Mouse (Mus musculus): ENCODE measurements around the gene Vipr1. TPM values are rescaled to one million over a fixed set of nuclear protein-coding genes. Genes with fewer than 3 reads are reported as not detected.
A peak's percentile ranks its signal among the peaks of the same experiment; 100 is the strongest.

Vipr1 gene
- polyA plus RNA-seq, 1 experiment from 2014 or later, result 0.40 TPM

DNA sequence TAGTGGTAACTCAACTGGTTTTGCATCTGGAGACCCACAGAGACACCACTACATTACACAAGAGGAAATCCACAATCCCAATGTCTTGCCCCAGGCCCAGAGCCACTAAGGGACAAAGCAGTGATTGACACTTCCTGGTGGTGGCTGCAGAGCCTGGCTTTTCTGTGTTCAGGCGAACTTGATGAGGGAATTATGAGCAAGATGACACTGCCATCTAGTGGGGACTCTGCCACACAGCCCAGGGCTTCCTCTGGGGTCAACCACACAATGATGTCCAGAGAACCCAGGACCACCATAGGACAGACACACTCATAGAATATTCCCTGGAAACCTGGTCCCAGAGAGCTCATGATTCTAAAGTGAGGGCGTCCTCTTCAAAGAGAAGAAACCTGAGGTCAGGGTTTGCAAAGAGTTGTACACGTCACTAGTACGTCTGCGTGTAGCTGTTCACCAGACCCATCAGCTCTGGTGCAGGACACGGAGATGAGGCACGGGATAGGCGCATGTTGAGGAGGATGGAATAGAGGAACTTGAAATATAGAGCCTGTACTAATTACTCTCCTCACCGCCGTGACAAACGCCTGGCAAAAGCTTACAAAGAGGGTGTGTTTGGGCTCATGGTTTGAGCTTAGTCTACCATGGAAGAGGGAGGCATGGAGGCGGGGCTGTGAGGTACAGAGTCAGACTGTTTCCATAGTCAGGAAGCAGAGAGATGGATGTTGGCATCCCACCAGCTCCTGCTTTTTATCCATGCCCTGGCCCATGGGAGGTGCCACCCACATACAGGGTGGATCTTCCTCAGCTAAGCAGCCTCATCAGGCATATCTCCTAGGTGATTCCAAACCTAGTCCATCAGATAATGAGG lies 36.9 kb upstream of the Vipr1 start:
- WGBS, result 57% methylated on average over 12 of the region's 12 CpGs
- no peak overlapping the region for H3K9ac ChIP-seq
- no peak overlapping the region for H3K27ac ChIP-seq
- ATAC-seq (ENCODE audit: low FRiP score) (peak; percentile 82), DNase-seq (ENCODE audit: low spot score) (peak; percentile 87)
- no peaks in the 10 kb centered on the region for H3K36me3 ChIP-seq (replicated peaks; ENCODE audit: control insufficient read depth, insufficient read depth)
- no peaks in the 10 kb centered on the region; the same call in 1 of the 2 replicates for H3K4me1 ChIP-seq (replicated peaks; ENCODE audit: control insufficient read depth, insufficient read depth, low read length)
- H3K27me3 ChIP-seq (ENCODE audit: control insufficient read depth, insufficient read depth, low read length), result no peaks in the 10 kb centered on the region
- H3K4me3 ChIP-seq (replicated peaks; ENCODE audit: low read length), result no peak overlapping the region
- no peaks in the 10 kb centered on the region for H3K9me3 ChIP-seq (ENCODE audit: control insufficient read depth, low read length)
- no peak overlapping the region for H3K4me2 ChIP-seq (replicated peaks)

DNA sequence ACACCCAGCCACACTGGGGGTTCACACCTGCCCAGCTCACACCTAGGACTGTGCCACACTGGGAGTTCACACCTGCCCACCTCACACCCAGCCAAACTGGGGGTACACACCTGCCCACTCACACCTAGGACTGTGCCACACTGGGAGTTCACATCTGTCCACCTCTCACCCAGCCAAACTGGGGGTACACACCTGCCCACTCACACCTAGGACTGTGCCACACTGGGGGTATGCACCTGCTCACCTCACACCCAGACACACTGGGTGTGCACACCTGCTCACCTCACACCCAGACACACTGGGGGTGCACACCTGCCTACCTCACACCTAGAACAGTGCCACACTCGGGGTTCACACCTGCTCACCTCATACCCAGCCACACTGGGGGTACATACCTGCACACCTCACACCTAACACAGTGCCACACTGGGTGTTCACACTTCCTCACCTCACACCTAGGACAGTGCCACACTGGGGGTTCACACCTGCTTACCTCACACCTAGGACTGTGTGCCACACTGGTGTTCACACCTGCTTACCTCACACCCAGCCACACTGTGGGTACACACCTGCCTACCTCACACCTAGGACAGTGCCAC lies 35.9 kb upstream of the Vipr1 start:
- Histone ChIP-seq H3K4me3 (replicated peaks; ENCODE audit: low read length) (no peak overlapping the region), H3K9ac (no peak overlapping the region), H3K9me3 (ENCODE audit: control insufficient read depth, low read length) (no peaks in the 10 kb centered on the region), H3K4me1 (replicated peaks; ENCODE audit: control insufficient read depth, insufficient read depth, low read length) (no peaks in the 10 kb centered on the region; the same call in 1 of the 2 replicates), H3K27ac (no peak overlapping the region), H3K36me3 (replicated peaks; ENCODE audit: control insufficient read depth, insufficient read depth) (no peaks in the 10 kb centered on the region), H3K27me3 (ENCODE audit: control insufficient read depth, insufficient read depth, low read length) (no peaks in the 10 kb centered on the region), H3K4me2 (replicated peaks) (no peak overlapping the region)
- 59% methylated on average over 1 of the region's 1 CpGs for WGBS
- ATAC-seq (ENCODE audit: low FRiP score) (peak; percentile 36; the same call in 1 of the 2 replicates), DNase-seq (ENCODE audit: low spot score) (no peak)

DNA sequence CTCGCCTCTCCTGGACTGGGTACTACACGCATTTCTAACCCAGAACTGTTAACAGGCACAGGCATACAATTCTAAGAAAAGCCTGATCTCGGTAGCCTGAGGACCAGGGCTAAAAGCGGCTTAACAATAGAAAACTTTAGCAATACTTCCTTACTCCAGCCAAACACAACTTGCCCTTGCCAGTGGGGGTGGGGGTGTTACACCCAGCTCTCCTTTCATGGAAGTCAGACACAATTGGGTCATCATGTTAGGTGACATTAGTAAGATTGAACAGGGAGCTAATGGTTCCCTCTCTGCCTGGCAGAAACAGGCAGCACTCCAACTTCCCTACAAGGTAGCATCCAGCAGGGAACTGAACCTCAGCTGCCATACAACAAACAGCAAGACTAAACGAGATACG lies 33.1 kb upstream of the Vipr1 start:
- H3K9ac ChIP-seq, result no peak overlapping the region
- H3K4me1 ChIP-seq (replicated peaks; ENCODE audit: control insufficient read depth, insufficient read depth, low read length), result no peaks in the 10 kb centered on the region; the same call in 1 of the 2 replicates
- no peak for DNase-seq (ENCODE audit: low spot score)
- no peaks in the 10 kb centered on the region for H3K9me3 ChIP-seq (ENCODE audit: control insufficient read depth, low read length)
- no peak overlapping the region for H3K4me3 ChIP-seq (replicated peaks; ENCODE audit: low read length)
- H3K36me3 ChIP-seq (replicated peaks; ENCODE audit: control insufficient read depth, insufficient read depth), result no peaks in the 10 kb centered on the region
- H3K4me2 ChIP-seq (replicated peaks), result no peak overlapping the region
- 74% methylated on average over 6 of the region's 6 CpGs for WGBS
- no peak for ATAC-seq (ENCODE audit: low FRiP score)
- H3K27ac ChIP-seq, result no peak overlapping the region
- no peaks in the 10 kb centered on the region for H3K27me3 ChIP-seq (ENCODE audit: control insufficient read depth, insufficient read depth, low read length)

DNA sequence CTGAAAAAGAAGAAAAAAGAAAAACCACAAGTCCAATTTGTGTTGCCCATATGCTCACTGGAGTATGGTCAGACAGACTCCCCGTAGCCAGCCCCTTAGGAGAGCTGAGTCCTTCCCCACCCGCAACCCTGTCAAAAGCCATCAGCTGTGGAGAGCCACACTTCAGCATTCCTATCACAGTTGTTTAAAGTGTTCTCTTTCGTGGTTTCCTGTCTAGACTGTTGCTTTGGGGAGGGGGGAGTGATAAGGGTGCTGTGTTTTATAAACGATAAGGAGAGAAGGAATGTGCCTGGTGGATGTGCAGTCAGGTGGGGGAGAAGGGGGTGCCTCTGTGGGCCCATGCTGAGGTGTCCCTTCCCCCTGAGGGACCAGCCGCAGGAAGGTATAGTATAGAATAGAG lies 29.3 kb upstream of the Vipr1 start:
- no peaks in the 10 kb centered on the region for H3K27me3 ChIP-seq (ENCODE audit: control insufficient read depth, insufficient read depth, low read length)
- H3K9ac ChIP-seq, result no peak overlapping the region
- H3K27ac ChIP-seq, result no peak overlapping the region
- DNase-seq (ENCODE audit: low spot score) (no peak), ATAC-seq (ENCODE audit: low FRiP score) (no peak)
- H3K9me3 ChIP-seq (ENCODE audit: control insufficient read depth, low read length), result no peaks in the 10 kb centered on the region
- no peaks in the 10 kb centered on the region for H3K36me3 ChIP-seq (replicated peaks; ENCODE audit: control insufficient read depth, insufficient read depth)
- no peak overlapping the region for H3K4me3 ChIP-seq (replicated peaks; ENCODE audit: low read length)
- WGBS, result 69% methylated on average over 5 of the region's 5 CpGs
- H3K4me2 ChIP-seq (replicated peaks), result no peak overlapping the region
- H3K4me1 ChIP-seq (replicated peaks; ENCODE audit: control insufficient read depth, insufficient read depth, low read length), result no peaks in the 10 kb centered on the region

DNA sequence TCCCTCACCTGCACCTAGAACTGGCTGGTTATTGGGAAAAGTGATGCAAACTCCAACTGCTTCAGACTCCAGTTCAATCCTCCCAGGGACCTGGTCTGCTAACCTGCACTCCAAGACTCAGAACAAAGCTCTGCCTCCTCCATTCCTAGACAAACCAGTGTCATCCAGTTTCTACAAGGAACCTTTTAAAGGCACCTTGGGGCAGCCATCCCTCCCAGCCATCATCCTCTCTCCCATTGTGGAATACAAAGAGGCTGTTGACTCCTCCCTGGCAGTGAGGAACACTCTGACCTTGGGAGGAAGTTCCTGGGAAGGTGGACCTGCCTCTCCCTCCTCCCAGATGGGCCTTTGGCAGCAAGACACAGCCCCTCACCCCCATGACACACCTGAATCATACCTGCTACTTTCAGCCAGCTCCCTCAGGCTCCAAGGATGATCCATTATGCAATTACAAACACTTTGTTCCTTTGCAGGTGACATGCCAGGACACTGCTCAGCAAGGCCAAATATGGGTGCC lies 28.2 kb upstream of the Vipr1 start:
- no peak overlapping the region for H3K27ac ChIP-seq
- H3K27me3 ChIP-seq (ENCODE audit: control insufficient read depth, insufficient read depth, low read length), result no peaks in the 10 kb centered on the region
- DNase-seq (ENCODE audit: low spot score) (no peak), ATAC-seq (ENCODE audit: low FRiP score) (no peak)
- no peaks in the 10 kb centered on the region for H3K36me3 ChIP-seq (replicated peaks; ENCODE audit: control insufficient read depth, insufficient read depth)
- no peak overlapping the region for H3K9ac ChIP-seq
- H3K9me3 ChIP-seq (ENCODE audit: control insufficient read depth, low read length), result no peaks in the 10 kb centered on the region
- H3K4me1 ChIP-seq (replicated peaks; ENCODE audit: control insufficient read depth, insufficient read depth, low read length), result no peaks in the 10 kb centered on the region
- H3K4me3 ChIP-seq (replicated peaks; ENCODE audit: low read length), result no peak overlapping the region
- no peak overlapping the region for H3K4me2 ChIP-seq (replicated peaks)

DNA sequence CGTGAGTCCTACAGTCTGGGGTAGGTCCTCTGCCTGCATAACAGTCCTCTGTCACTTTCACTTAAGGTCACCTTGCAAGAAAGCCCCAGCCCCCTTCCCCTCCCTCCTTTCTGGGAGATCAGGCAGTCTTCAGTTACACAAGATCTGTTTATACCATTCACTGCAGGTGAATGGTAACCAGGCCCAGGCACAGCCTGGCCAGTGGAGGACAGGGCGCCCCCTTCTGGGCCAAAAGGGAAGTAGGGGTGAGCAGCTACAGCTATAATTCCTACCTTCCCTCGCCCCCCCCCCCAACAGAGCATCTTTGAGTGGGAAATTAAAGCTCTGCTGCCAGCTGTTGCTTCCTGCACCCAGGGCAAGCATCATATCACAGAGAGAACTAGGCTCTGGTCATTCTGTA lies 26.0 kb upstream of the Vipr1 start:
- H3K4me2 ChIP-seq (replicated peaks), result no peak overlapping the region
- no peak overlapping the region for H3K27ac ChIP-seq
- WGBS, result 63% methylated on average over 3 of the region's 3 CpGs
- no peaks in the 10 kb centered on the region for H3K4me1 ChIP-seq (replicated peaks; ENCODE audit: control insufficient read depth, insufficient read depth, low read length)
- H3K36me3 ChIP-seq (replicated peaks; ENCODE audit: control insufficient read depth, insufficient read depth), result no peaks in the 10 kb centered on the region
- no peaks in the 10 kb centered on the region for H3K27me3 ChIP-seq (ENCODE audit: control insufficient read depth, insufficient read depth, low read length)
- no peak overlapping the region for H3K4me3 ChIP-seq (replicated peaks; ENCODE audit: low read length)
- DNase-seq (ENCODE audit: low spot score), result no peak
- H3K9ac ChIP-seq, result no peak overlapping the region
- no peak for ATAC-seq (ENCODE audit: low FRiP score)
- no peaks in the 10 kb centered on the region for H3K9me3 ChIP-seq (ENCODE audit: control insufficient read depth, low read length)

DNA sequence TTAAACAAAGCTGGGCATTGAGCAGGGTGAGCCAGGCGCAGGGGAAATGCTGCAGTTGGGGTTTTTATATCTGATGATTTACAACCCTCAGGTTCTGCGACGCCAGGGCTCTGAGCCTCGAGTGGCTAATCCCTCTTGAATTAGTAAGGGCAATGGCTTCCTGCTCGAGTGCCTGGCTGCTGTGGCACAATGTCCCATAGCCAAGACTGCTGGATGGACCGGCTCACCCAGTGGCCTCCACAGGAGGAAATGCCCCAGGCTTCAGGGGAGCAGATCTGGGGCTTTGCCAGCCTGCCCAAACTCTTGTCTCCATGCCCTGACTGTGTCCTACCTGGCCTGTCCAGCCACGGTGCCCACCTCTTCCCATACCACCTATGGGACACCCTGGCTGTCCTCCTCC lies 23.1 kb upstream of the Vipr1 start:
- ATAC-seq (ENCODE audit: low FRiP score), result no peak

DNA sequence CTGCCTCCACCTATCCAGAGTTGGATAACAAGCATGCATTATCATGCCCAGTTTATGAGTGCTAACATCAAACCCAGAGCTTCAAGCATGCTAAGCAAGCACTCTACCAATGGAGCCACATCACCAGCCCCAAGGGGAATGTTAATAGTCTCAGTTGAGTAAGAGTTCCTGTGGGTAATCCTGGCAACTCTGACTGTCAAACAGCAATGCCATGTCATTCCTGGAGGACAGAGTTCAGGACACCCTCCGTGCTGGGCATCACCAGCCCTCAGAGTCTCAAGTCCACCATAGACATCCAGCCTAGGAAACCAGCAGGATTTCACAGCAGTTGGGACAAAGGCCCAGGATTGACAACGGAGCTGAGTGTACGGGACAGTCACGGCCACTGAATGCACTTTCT lies 19.3 kb upstream of the Vipr1 start:
- no peaks in the 10 kb centered on the region for H3K4me1 ChIP-seq (replicated peaks; ENCODE audit: control insufficient read depth, insufficient read depth, low read length)
- no peak overlapping the region for H3K4me3 ChIP-seq (replicated peaks; ENCODE audit: low read length)
- no peak overlapping the region for H3K9ac ChIP-seq
- 81% methylated on average over 4 of the region's 4 CpGs for WGBS
- H3K9me3 ChIP-seq (ENCODE audit: control insufficient read depth, low read length), result no peaks in the 10 kb centered on the region
- no peak overlapping the region for H3K4me2 ChIP-seq (replicated peaks)
- no peak overlapping the region for H3K27ac ChIP-seq
- H3K27me3 ChIP-seq (ENCODE audit: control insufficient read depth, insufficient read depth, low read length), result no peaks in the 10 kb centered on the region
- ATAC-seq (ENCODE audit: low FRiP score) (no peak), DNase-seq (ENCODE audit: low spot score) (no peak)
- H3K36me3 ChIP-seq (replicated peaks; ENCODE audit: control insufficient read depth, insufficient read depth), result no peaks in the 10 kb centered on the region

More for the DNA sequence above, 23.1 kb upstream of the Vipr1 start:
- WGBS, result 53% methylated on average over 7 of the region's 7 CpGs
- H3K4me3 ChIP-seq (replicated peaks; ENCODE audit: low read length), result no peak overlapping the region
- no peaks in the 10 kb centered on the region for H3K9me3 ChIP-seq (ENCODE audit: control insufficient read depth, low read length)
- DNase-seq (ENCODE audit: low spot score), result no peak
- H3K36me3 ChIP-seq (replicated peaks; ENCODE audit: control insufficient read depth, insufficient read depth), result no peaks in the 10 kb centered on the region
- no peak overlapping the region for H3K27ac ChIP-seq
- H3K4me2 ChIP-seq (replicated peaks), result no peak overlapping the region
- no peaks in the 10 kb centered on the region for H3K4me1 ChIP-seq (replicated peaks; ENCODE audit: control insufficient read depth, insufficient read depth, low read length)
- H3K9ac ChIP-seq, result no peak overlapping the region
- H3K27me3 ChIP-seq (ENCODE audit: control insufficient read depth, insufficient read depth, low read length), result no peaks in the 10 kb centered on the region

DNA sequence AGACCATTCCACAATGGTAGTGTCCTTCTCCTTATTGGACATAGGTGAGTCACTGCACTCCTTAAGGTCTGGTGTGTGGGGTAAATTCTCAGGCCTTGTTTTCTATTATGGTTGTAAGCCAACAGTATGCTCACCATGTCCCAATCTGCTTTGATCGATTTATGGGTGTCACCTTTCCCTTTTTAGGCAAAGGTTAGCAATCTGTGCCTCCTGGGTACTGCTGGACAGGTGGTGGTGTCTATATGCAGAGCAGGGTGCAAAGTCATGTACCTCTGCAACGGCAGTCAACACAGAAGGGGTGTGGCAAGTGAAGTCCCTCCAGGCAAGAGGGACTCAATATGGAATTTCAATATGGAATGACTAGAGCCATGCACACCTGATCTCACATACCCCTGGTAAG lies 17.6 kb upstream of the Vipr1 start:
- 89% methylated on average over 2 of the region's 2 CpGs for WGBS
- no peaks in the 10 kb centered on the region for H3K9me3 ChIP-seq (ENCODE audit: control insufficient read depth, low read length)
- ATAC-seq (ENCODE audit: low FRiP score), result no peak

More for the DNA sequence above, 17.6 kb upstream of the Vipr1 start:
- Histone ChIP-seq H3K4me2 (replicated peaks) (no peak overlapping the region), H3K4me3 (replicated peaks; ENCODE audit: low read length) (no peak overlapping the region), H3K36me3 (replicated peaks; ENCODE audit: control insufficient read depth, insufficient read depth) (no peaks in the 10 kb centered on the region), H3K9ac (no peak overlapping the region), H3K27ac (no peak overlapping the region), H3K27me3 (ENCODE audit: control insufficient read depth, insufficient read depth, low read length) (no peaks in the 10 kb centered on the region), H3K4me1 (replicated peaks; ENCODE audit: control insufficient read depth, insufficient read depth, low read length) (no peaks in the 10 kb centered on the region)
- DNase-seq (ENCODE audit: low spot score), result no peak
